Mouse (Mus musculus) heart, embryonic 14.5 days (tissue): Measurements from ENCODE around the gene Cdhr2. TPM values are rescaled to one million over a fixed set of nuclear protein-coding genes. Genes with fewer than 3 reads are reported as not detected.

Experiments
- ATAC-seq: fragments of 200-750 bp; cut with Nextera tagmentation; 2 replicates; pipeline ENCODE4 v1.8.0; 2017; ENCODE audit warnings: low read depth, moderate TSS enrichment; ENCODE audit not compliant: insufficient number of reproducible peaks, insufficient read depth, low FRiP score
- H3K27ac ChIP-seq, 2 experiments: fragments of 200-500 bp in 1 of 2; fragments of 300-500 bp in 1 of 2; sonication (generic) in 1 of 2; replicated peaks in 1 of 2; 2 replicates each; pipeline ENCODE4 v1.5.1; 2012 to 2014; ENCODE audit warnings: low read depth in 2 of 2, low read length in 2 of 2, control low read depth in 1 of 2, mild to moderate bottlenecking in 1 of 2, mixed read lengths in 1 of 2; ENCODE audit not compliant: control insufficient read depth in 1 of 2, insufficient read depth in 1 of 2
- H3K27me3 ChIP-seq: fragments of 300-500 bp; sonication (generic); 2 replicates; pipeline ENCODE4 v1.6.1; 2014; ENCODE audit warnings: mild to moderate bottlenecking, low read length, control low read depth; ENCODE audit not compliant: control insufficient read depth, insufficient read depth
- H3K36me3 ChIP-seq: fragments of 300-500 bp; sonication (generic); 2 replicates; pipeline ENCODE4 v1.6.1; 2014; ENCODE audit warnings: mild to moderate bottlenecking, control low read depth, low read length, mixed read lengths; ENCODE audit not compliant: control insufficient read depth, insufficient read depth
- H3K4me1 ChIP-seq, 2 experiments: fragments of 200-500 bp in 1 of 2; fragments of 300-500 bp in 1 of 2; sonication (generic) in 1 of 2; 2 replicates each; pipeline ENCODE4 v1.6.1; 2012 to 2014; ENCODE audit warnings: low read length in 2 of 2, control low read depth in 1 of 2, mixed read lengths in 1 of 2; ENCODE audit not compliant: control insufficient read depth in 2 of 2, insufficient read depth in 2 of 2
- H3K4me2 ChIP-seq: fragments of 300-500 bp; sonication (generic); 2 replicates; pipeline ENCODE4 v1.6.1; 2014; ENCODE audit warnings: mild to moderate bottlenecking, low read length
- H3K4me3 ChIP-seq, 2 experiments: fragments of 200-500 bp in 1 of 2; fragments of 300-500 bp in 1 of 2; sonication (generic) in 1 of 2; 2 replicates each; pipeline ENCODE4 v1.5.1; 2012 to 2014; ENCODE audit warnings: low read length in 2 of 2, mild to moderate bottlenecking in 2 of 2, control low read depth in 1 of 2, low read depth in 1 of 2, moderate library complexity in 1 of 2; ENCODE audit not compliant: control insufficient read depth in 1 of 2, insufficient read depth in 1 of 2
- H3K9ac ChIP-seq: fragments of 300-500 bp; sonication (generic); 2 replicates; pipeline ENCODE4 v1.6.1; 2014; ENCODE audit warnings: mild to moderate bottlenecking, low read length
- H3K9me3 ChIP-seq: fragments of 300-500 bp; sonication (generic); 2 replicates; pipeline ENCODE4 v1.6.1; 2016; ENCODE audit warnings: low read length, control low read depth; ENCODE audit not compliant: control insufficient read depth
- WGBS: fragments of 180-500 bp; shearing (Covaris S2); extraction: QIAGEN DNeasy Blood & Tissue Kit; methylation state at CpG from one replicate; pipeline ENCODE4 v1.1.7; 2014; 5-methylcytosine and 5-hydroxymethylcytosine counted together
- polyA plus RNA-seq: library from polyadenylated mRNA; unstranded; fragments of >200 nt; fragmentation: Nextera tagmentation; extraction: Ambion mirVana; gene quantifications from 2 replicates; pipeline ENCODE4 v1.2.1, GENCODE M21; 2014

Gene Cdhr2
- polyA plus RNA-seq, 1 experiment from 2014 or later = not detected

DNA sequence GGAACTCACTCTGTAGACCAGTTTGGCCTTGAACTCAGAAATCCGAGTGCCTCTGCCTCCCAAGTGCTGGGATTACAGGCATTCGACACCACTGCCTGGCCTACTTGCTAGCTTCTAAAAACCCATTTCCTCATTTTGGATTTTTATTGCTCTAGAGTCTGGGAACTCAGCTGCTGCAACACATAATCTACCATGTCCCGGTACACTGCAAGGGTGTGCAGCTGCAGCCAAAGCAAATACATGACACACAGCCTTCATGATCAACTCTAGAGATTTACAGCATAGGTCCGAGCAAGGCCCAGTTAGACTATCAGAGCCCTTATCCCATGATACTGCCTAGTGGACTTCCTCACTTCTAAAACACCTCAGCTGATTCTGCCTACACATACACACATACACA is 23.0 kb upstream of the Cdhr2 start:
- 68% methylated on average over 4 of the region's 4 CpGs for WGBS
- Histone ChIP-seq H3K4me3 (no peak overlapping the region), H3K9me3 (no peaks in the 10 kb centered on the region), H3K36me3 (peaks cover 49% of the 10 kb centered on the region), H3K27me3 (no peaks in the 10 kb centered on the region), H3K4me2 (no peak overlapping the region), H3K27ac (no peak overlapping the region), H3K4me1 (no peaks in the 10 kb centered on the region), H3K9ac (no peak overlapping the region)
- no peak for ATAC-seq

DNA sequence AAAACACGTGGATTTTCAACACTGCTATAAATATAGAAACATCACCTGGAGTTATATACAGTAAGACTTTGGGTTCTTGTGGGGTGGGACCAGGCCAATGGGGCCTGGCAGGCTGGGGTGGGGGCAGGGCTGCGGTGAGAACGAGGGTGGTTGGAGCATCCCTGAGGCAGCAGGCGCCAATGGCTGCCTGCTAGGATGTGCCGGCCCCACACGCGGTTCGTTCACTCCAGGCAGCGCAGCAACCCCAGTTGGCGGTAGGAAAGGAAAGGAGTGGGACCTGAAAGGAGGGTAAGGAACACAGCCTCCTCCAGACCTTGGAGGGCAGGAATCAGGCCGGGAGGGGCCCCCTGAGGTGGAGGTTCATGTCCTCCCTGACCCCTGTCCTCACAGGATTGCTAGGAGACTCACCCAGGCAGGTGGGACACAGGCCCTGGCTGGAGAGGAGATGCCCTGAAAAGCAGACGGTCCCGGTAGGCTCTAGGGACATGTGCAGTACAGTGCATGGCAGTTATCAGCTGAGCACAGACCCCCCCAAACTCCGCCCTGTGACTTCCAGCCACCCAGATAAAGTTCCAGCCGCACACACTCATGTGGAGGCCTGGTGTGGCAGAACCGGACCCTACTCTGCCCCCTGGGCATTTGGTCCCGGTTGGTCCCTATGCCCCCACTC is 20.9 kb upstream of the Cdhr2 start:
- Histone ChIP-seq H3K27me3 (no peaks in the 10 kb centered on the region), H3K9me3 (no peaks in the 10 kb centered on the region), H3K4me3 (no peak overlapping the region), H3K9ac (no peak overlapping the region), H3K36me3 (peaks cover 59% of the 10 kb centered on the region), H3K4me2 (no peak overlapping the region), H3K27ac (no peak overlapping the region), H3K4me1 (peaks cover 12 to 19% of the 10 kb centered on the region in 2 experiments)
- 73% methylated on average over 17 of the region's 17 CpGs for WGBS
- no peak for ATAC-seq

DNA sequence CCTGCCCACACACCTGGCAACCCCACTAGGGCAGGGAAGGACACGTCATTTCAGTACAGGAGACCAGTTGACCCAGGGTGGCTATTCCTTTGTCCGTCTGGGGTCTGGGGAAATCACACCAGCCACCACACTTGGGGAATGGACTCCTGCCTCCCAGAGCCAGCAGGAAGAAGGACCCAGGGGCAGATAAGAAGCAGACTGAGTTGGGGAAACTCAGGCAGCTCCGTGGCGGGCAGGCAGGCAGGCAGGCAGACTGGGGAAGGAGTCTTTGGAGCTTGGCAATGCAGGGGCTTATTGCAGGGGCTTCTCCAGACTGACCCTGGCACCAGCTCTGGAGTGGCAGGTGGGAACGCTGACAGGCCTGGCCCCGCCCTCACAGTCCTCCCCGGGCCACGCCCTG is 20.0 kb upstream of the Cdhr2 start:
- H3K27ac ChIP-seq = no peak overlapping the region
- no peaks in the 10 kb centered on the region for H3K9me3 ChIP-seq
- peaks cover 21 to 29% of the 10 kb centered on the region in 2 experiments for H3K4me1 ChIP-seq
- WGBS = 72% methylated on average over 8 of the region's 8 CpGs
- H3K9ac ChIP-seq = no peak overlapping the region
- no peak overlapping the region for H3K4me3 ChIP-seq
- H3K27me3 ChIP-seq = no peaks in the 10 kb centered on the region
- no peak overlapping the region for H3K4me2 ChIP-seq
- peaks cover 59% of the 10 kb centered on the region for H3K36me3 ChIP-seq
- no peak for ATAC-seq

DNA sequence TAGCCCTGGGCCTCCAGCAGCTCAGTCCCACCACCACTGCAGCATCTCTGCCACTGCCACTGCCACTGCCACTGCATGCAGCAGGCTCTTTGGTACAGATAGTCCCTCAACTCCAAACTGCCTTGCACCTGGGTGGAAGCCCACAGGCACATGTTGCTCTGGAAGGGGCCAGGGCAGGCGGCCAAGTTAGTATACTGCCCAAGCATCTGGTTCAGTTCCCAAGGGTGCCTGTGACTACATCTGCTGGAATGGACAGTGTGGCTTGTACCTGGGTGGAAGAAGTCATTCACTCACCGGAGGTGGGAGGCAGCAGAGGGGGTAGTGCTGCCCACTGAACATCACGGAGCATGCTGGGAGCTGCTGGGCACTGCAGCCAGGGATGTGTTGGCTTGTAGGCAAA is 18.0 kb upstream of the Cdhr2 start:
- H3K9ac ChIP-seq = no peak overlapping the region
- ATAC-seq = no peak
- peaks cover 59% of the 10 kb centered on the region for H3K36me3 ChIP-seq
- H3K4me2 ChIP-seq = no peak overlapping the region
- no peaks in the 10 kb centered on the region for H3K27me3 ChIP-seq
- 92% methylated on average over 3 of the region's 3 CpGs for WGBS
- no peak overlapping the region for H3K4me3 ChIP-seq
- no peak overlapping the region for H3K27ac ChIP-seq
- H3K9me3 ChIP-seq = no peaks in the 10 kb centered on the region
- peaks cover 21 to 33% of the 10 kb centered on the region in 2 experiments for H3K4me1 ChIP-seq

DNA sequence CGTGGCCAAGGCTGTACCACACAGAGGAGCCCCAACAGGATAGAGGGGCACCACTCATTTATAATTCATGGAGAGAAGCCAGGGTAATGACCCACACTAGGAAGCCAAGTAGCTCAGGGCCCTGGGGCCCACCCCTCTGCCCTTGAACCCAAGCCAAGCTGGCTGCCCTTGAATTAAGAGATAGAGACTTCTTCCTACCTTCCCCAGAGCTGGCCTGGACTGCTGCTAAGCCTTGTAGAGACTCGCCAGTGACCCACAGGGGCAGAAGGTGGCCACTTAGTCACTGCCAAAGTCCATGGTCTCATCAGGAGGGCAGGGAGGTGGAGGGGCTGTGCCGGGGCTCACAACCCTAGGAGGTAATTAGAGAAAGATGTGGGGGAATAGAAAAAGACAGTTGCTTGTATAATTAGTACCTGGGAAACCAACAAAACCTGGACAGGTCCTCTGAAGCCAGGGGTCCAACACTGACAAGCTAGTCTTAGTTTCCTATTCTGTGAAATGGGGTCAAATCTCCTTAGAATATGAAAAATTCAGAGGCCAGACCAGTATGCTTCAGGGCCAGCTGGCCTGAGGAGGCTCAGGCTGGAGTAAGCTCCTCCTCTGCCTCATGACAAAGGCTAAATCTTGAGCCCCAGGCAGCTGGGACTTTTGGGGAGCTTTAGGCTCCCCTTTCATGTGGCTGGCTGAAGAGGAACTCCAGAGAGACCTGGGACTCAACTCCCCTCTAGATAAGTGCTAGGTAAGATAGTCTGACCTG is 16.9 kb upstream of the Cdhr2 start:
- H3K27ac ChIP-seq = peak overlapping the region in 1 of 2 experiments; percentile 19; a peak in 1 of 4 replicates
- ATAC-seq = no peak
- peaks cover 49% of the 10 kb centered on the region for H3K36me3 ChIP-seq
- H3K4me2 ChIP-seq = peak overlapping the region; percentile 4; the same call in 1 of the 2 replicates
- 57% methylated on average over 3 of the region's 3 CpGs for WGBS
- peak overlapping the region; percentile 52; the same call in 1 of the 2 replicates for H3K9ac ChIP-seq
- no peaks in the 10 kb centered on the region for H3K27me3 ChIP-seq
- no peaks in the 10 kb centered on the region for H3K9me3 ChIP-seq
- H3K4me3 ChIP-seq = no peak overlapping the region
- H3K4me1 ChIP-seq = peaks cover 21 to 40% of the 10 kb centered on the region in 2 experiments

DNA sequence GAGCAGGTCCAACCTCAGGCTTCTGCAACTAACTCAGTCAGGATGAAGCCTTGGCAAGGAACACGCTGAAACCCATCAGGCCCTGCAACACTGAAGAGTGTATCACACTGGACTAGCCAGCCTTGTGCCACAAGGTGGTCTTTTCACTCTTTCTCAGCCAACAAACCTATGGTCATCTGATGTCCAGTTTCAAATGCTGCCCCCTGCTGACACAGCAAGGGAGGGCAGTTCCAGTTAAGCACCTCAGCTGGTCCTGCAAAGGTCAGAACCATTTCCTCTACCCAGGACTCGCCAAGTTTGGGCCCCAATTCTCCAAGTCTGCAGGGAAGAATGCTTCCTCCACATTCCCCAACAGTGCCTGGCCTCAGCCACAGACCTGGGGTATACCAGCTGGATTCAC is 16.1 kb upstream of the Cdhr2 start:
- peak overlapping the region in 1 of 2 experiments; percentile 19; a peak in 1 of 4 replicates for H3K27ac ChIP-seq
- H3K36me3 ChIP-seq = peaks cover 41% of the 10 kb centered on the region
- 48% methylated on average over 2 of the region's 2 CpGs for WGBS
- peak overlapping the region; percentile 88 for H3K4me2 ChIP-seq
- H3K4me3 ChIP-seq = no peak overlapping the region
- no peak for ATAC-seq
- peak overlapping the region; percentile 52; the same call in 1 of the 2 replicates for H3K9ac ChIP-seq
- H3K9me3 ChIP-seq = no peaks in the 10 kb centered on the region
- no peaks in the 10 kb centered on the region for H3K27me3 ChIP-seq
- H3K4me1 ChIP-seq = peaks cover 21 to 40% of the 10 kb centered on the region in 2 experiments

DNA sequence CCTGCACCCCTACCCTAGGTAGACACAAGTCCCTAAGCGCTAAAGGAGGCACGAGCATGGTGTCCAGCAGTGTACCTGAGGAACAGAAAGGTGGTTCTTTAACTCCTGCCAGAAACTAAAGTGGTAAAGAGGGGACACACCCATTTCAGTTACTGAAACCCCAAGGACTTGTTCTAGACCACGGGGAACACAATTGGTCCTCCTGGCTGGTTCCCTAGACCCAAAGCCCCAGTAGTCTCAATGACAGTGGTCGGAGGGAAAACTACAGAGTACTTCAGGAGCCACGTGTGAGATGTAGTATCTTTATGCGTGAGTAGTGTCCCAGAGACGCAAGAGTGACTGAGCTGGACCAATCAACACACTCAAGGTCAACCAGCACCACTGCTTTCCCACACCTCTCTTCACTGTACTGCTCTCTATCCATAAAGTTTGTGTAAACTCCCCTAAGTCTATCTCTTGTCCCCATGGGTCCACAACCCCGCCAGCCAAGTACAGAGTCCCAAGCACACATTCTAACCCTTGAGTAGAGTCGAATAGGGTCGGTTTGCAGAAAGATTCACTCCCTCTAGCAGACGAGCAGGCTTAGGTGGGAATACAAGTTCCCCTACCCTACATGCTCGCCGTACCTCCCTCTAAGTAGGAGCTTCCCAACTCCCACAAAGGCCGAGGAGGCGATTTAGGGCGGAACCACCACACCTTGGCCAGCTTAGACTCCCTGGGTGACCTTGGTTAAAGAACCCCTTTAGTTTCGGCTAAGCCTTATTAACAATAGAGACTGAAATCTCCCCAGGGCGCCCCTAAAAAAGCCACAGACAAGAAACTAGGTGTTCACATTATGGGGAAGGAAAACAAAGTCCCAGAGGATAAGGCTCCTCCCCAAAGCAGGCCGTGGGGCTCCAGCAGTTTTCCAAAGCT is 14.9 kb upstream of the Cdhr2 start:
- WGBS = 7% methylated on average over 19 of the region's 19 CpGs
- H3K4me1 ChIP-seq = peaks cover 21 to 48% of the 10 kb centered on the region in 2 experiments

More for the DNA sequence above, 14.9 kb upstream of the Cdhr2 start:
- Histone ChIP-seq H3K36me3 (peaks cover 29% of the 10 kb centered on the region), H3K4me3 (peak overlapping the region; percentile 73 to 98), H3K9ac (peak overlapping the region; percentile 96), H3K9me3 (no peaks in the 10 kb centered on the region), H3K27ac (peak overlapping the region; percentile 84 to 99), H3K4me2 (peak overlapping the region; percentile 88), H3K27me3 (no peaks in the 10 kb centered on the region)
- no peak for ATAC-seq
